23 mouse cellular contexts compared by ENCODE assay signal in genomic region chr19:43998802-43999527, GRCm38 (mm10). TPM values are rescaled to one million over a fixed set of nuclear protein-coding genes. Genes with fewer than 3 reads are reported as not detected.
DNase-seq lines count a peak whose midpoint lies in the region; ATAC-seq and TF ChIP-seq lines count a peak whose summit lies in the region.
"Had no signal": no experiment of that assay in that cellular context is flagged by ENCODE, and none has a peak within 500 bp of the region (broad histone marks: within the 10 kb centered on the region; RNA-seq: fewer than 3 reads in every experiment).

No protein-coding gene starts in this region.

- DNase-seq in heart, adult 8-10 months (ENCODE audit: low spot score): no peak
- no peak for DNase-seq in natural killer cell, adult 2 months (ENCODE audit: low spot score in 2 of 2)
- DNase-seq in midbrain, embryonic 10.5 days (ENCODE audit: low spot score): no peak
- DNase-seq: adrenal gland, postnatal 36 days; cerebellum, adult 8-10 months; cerebellum, postnatal 25 days; gastrocnemius, postnatal 10 days; heart, adult 18-20 months had no signal

- H3K36me3 ChIP-seq in intestine, postnatal 0 days (ENCODE audit: control insufficient read depth, insufficient read depth): no peaks in the 10 kb centered on the region
- H3K36me3 ChIP-seq in liver, embryonic 12.5 days: no peaks in the 10 kb centered on the region
- H3K36me3 ChIP-seq in liver, embryonic 16.5 days (ENCODE audit: control insufficient read depth, insufficient read depth): no peaks in the 10 kb centered on the region
- H3K36me3 ChIP-seq in midbrain, embryonic 10.5 days: no peaks in the 10 kb centered on the region
- H3K36me3 ChIP-seq: embryonic facial prominence, embryonic 12.5 days; forebrain, embryonic 12.5 days; heart, embryonic 15.5 days; hindbrain, embryonic 10.5 days had no signal

- no peak overlapping the region for H3K9ac ChIP-seq in intestine, postnatal 0 days (ENCODE audit: low read depth, low read length)
- H3K9ac ChIP-seq in liver, embryonic 12.5 days: no peak overlapping the region
- no peak overlapping the region for H3K9ac ChIP-seq in liver, embryonic 16.5 days (ENCODE audit: low read depth, low read length)
- H3K9ac ChIP-seq: embryonic facial prominence, embryonic 12.5 days; forebrain, embryonic 12.5 days; heart, embryonic 15.5 days; hindbrain, embryonic 14.5 days had no signal

- TF ChIP-seq CTCF in intestine, postnatal 0 days (IDR thresholded peaks at IDR 0.05; ENCODE audit: low read depth): no peak

- 0 out of 2 replicates have a peak, but pooled peaks cover 4% of the 10 kb centered on the region for H3K4me1 ChIP-seq in intestine, postnatal 0 days (replicated peaks; ENCODE audit: control insufficient read depth, insufficient read depth, low read length)
- H3K4me1 ChIP-seq in liver, embryonic 12.5 days: 0 out of 2 replicates have a peak, but pooled peaks cover 6% of the 10 kb centered on the region
- H3K4me1 ChIP-seq in liver, embryonic 16.5 days (ENCODE audit: control insufficient read depth, low read depth, low read length): no peaks in the 10 kb centered on the region
- H3K4me1 ChIP-seq in midbrain, embryonic 10.5 days: no peaks in the 10 kb centered on the region
- H3K4me1 ChIP-seq: embryonic facial prominence, embryonic 12.5 days; forebrain, embryonic 12.5 days; hindbrain, embryonic 10.5 days had no signal

- H3K4me3 ChIP-seq in intestine, postnatal 0 days (ENCODE audit: low read depth, low read length): no peak overlapping the region
- no peak overlapping the region for H3K4me3 ChIP-seq in liver, embryonic 12.5 days
- no peak overlapping the region for H3K4me3 ChIP-seq in liver, embryonic 16.5 days (ENCODE audit: low read depth, low read length)
- H3K4me3 ChIP-seq in midbrain, embryonic 10.5 days: no peak overlapping the region
- H3K4me3 ChIP-seq: embryonic facial prominence, embryonic 12.5 days; forebrain, embryonic 12.5 days; heart, embryonic 15.5 days; hindbrain, embryonic 10.5 days had no signal

- WGBS in intestine, postnatal 0 days: 53% methylated on average over 11 of the region's 11 CpGs
- WGBS in liver, embryonic 12.5 days (ENCODE audit: insufficient replicate concordance): 61% methylated on average over 11 of the region's 11 CpGs
- WGBS in liver, embryonic 16.5 days (ENCODE audit: insufficient replicate concordance): 53% methylated on average over 11 of the region's 11 CpGs
- WGBS in midbrain, embryonic 10.5 days: 90% methylated on average over 11 of the region's 11 CpGs

- no peaks in the 10 kb centered on the region for H3K9me3 ChIP-seq in intestine, postnatal 0 days (ENCODE audit: control insufficient read depth)
- no peaks in the 10 kb centered on the region for H3K9me3 ChIP-seq in liver, embryonic 12.5 days (replicated peaks)
- no peaks in the 10 kb centered on the region for H3K9me3 ChIP-seq in liver, embryonic 16.5 days (replicated peaks; ENCODE audit: control insufficient read depth, low read length)
- H3K9me3 ChIP-seq in midbrain, embryonic 10.5 days (replicated peaks): no peaks in the 10 kb centered on the region
- H3K9me3 ChIP-seq: embryonic facial prominence, embryonic 12.5 days; forebrain, embryonic 12.5 days; heart, embryonic 15.5 days; hindbrain, embryonic 10.5 days had no signal

- H3K27ac ChIP-seq in intestine, postnatal 0 days (ENCODE audit: low read depth, low read length): peak overlapping the region; percentile 21; the same call in 1 of the 2 replicates
- peak overlapping the region; percentile 58 for H3K27ac ChIP-seq in liver, embryonic 12.5 days
- H3K27ac ChIP-seq in liver, embryonic 16.5 days (ENCODE audit: low read length): peak overlapping the region; percentile 82
- no peak overlapping the region for H3K27ac ChIP-seq in midbrain, embryonic 10.5 days (replicated peaks)
- H3K27ac ChIP-seq: embryonic facial prominence, embryonic 12.5 days; forebrain, embryonic 12.5 days; heart, embryonic 15.5 days; hindbrain, embryonic 10.5 days; hindbrain, embryonic 14.5 days had no signal

- ATAC-seq in intestine, postnatal 0 days: 0 out of 2 replicates have a peak, but pooled peaks have one; percentile 54
- ATAC-seq in liver, embryonic 12.5 days: peak; percentile 47; the same call in 1 of the 2 replicates
- ATAC-seq in liver, embryonic 16.5 days (ENCODE audit: low read depth): peak; percentile 94
- ATAC-seq: activated CD4-positive, CD25-positive, alpha-beta regulatory T cell, adult 4 months; forebrain, embryonic 16.5 days; Patski had no signal

- no peaks in the 10 kb centered on the region for H3K27me3 ChIP-seq in intestine, postnatal 0 days (replicated peaks; ENCODE audit: control insufficient read depth, insufficient read depth, low read length)
- H3K27me3 ChIP-seq in liver, embryonic 12.5 days (replicated peaks): 0 out of 2 replicates have a peak, but pooled peaks cover 5% of the 10 kb centered on the region
- H3K27me3 ChIP-seq in liver, embryonic 16.5 days (ENCODE audit: control insufficient read depth, insufficient read depth, low read depth, low read length): no peaks in the 10 kb centered on the region
- H3K27me3 ChIP-seq in midbrain, embryonic 10.5 days (ENCODE audit: low read depth, poor library complexity, severe bottlenecking): no peaks in the 10 kb centered on the region
- H3K27me3 ChIP-seq: CH12.LX; embryonic facial prominence, embryonic 12.5 days; forebrain, embryonic 12.5 days; heart, embryonic 15.5 days had no signal

- H3K4me2 ChIP-seq in intestine, postnatal 0 days (replicated peaks; ENCODE audit: low read depth): 0 out of 2 replicates have a peak overlapping the region, but pooled peaks have one; percentile 1
- H3K4me2 ChIP-seq in liver, embryonic 12.5 days: no peak overlapping the region
- no peak overlapping the region for H3K4me2 ChIP-seq in liver, embryonic 16.5 days (ENCODE audit: low read depth, low read length)
- H3K4me2 ChIP-seq: embryonic facial prominence, embryonic 12.5 days; forebrain, embryonic 12.5 days; heart, embryonic 11.5 days; heart, embryonic 15.5 days; hindbrain, embryonic 14.5 days had no signal

RNA-seq across cellular contexts. Expression of gene Cpn1, which starts 12.6 kb away (rescaled TPM):
- polyA plus RNA-seq in intestine, postnatal 0 days (2015; fragmentation: Nextera tagmentation; extraction: Ambion mirVana): 14.3 and 18.7 TPM in 2 replicates
- 42.8 and 45.8 TPM in 2 replicates for polyA plus RNA-seq in liver, embryonic 12.5 days (2016; fragmentation: Nextera tagmentation; extraction: Ambion mirVana)
- polyA plus RNA-seq in liver, embryonic 16.5 days (2015; fragmentation: Nextera tagmentation; extraction: Ambion mirVana): 97.2 and 112 TPM in 2 replicates
- total RNA-seq in heart, adult 8-10 months (2022): under 1 TPM in 3 of 4 experiments, not detected in 1; 0.19 to 0.22 (median 0.19) TPM
- 0.22 and 0.42 TPM in 2 replicates for polyA plus RNA-seq in midbrain, embryonic 10.5 days (2016; fragmentation: Nextera tagmentation; extraction: Ambion mirVana)
- total RNA-seq: adrenal gland, adult 18-20 months; gastrocnemius, postnatal 10 days; heart, adult 18-20 months had no signal
- polyA plus RNA-seq: embryonic facial prominence, embryonic 12.5 days had no signal

RNA-seq across cellular contexts. Expression of gene Cyp2c23, which starts 30.0 kb away (rescaled TPM):
- polyA plus RNA-seq in intestine, postnatal 0 days (2015; fragmentation: Nextera tagmentation; extraction: Ambion mirVana): 2.7 and 4.0 TPM in 2 replicates
- polyA plus RNA-seq in liver, embryonic 12.5 days (2016; fragmentation: Nextera tagmentation; extraction: Ambion mirVana): 5.4 and 6.2 TPM in 2 replicates
- polyA plus RNA-seq in liver, embryonic 16.5 days (2015; fragmentation: Nextera tagmentation; extraction: Ambion mirVana): 40.0 and 44.5 TPM in 2 replicates
- total RNA-seq in heart, adult 8-10 months (2022): not detected
- polyA plus RNA-seq in midbrain, embryonic 10.5 days (2016; fragmentation: Nextera tagmentation; extraction: Ambion mirVana): not detected in 2 replicates
- total RNA-seq: gastrocnemius, postnatal 10 days; heart, postnatal 25 days had no signal
- polyA plus RNA-seq: activated CD4-positive, CD25-positive, alpha-beta regulatory T cell, adult 4 months; embryonic facial prominence, embryonic 12.5 days; forebrain, embryonic 12.5 days; forebrain, embryonic 16.5 days; heart, embryonic 15.5 days; hindbrain, embryonic 10.5 days; hindbrain, embryonic 14.5 days had no signal

RNA-seq across cellular contexts. Expression of gene Dnmbp, which starts 59.0 kb away (rescaled TPM):
- 21.4 TPM in 2 replicates for polyA plus RNA-seq in intestine, postnatal 0 days (2015; fragmentation: Nextera tagmentation; extraction: Ambion mirVana)
- polyA plus RNA-seq in liver, embryonic 12.5 days (2016; fragmentation: Nextera tagmentation; extraction: Ambion mirVana): 3.9 and 4.2 TPM in 2 replicates
- polyA plus RNA-seq in liver, embryonic 16.5 days (2015; fragmentation: Nextera tagmentation; extraction: Ambion mirVana): 2.8 and 3.2 TPM in 2 replicates
- 10 to 100 TPM in 1 of 4 experiments, 1 to 10 TPM in 3; 8.9 to 10.3 (median 9.2) TPM for total RNA-seq in heart, adult 8-10 months (2022)
- 16.5 and 17.0 TPM in 2 replicates for polyA plus RNA-seq in midbrain, embryonic 10.5 days (2016; fragmentation: Nextera tagmentation; extraction: Ambion mirVana)

Comparison
In these comparisons a context has a peak if more than half of its experiments do, and no peak if none do; other contexts are left out.
1. RNA of gene Cpn1, which starts 12.6 kb away (polyA plus RNA-seq): 97.2 to 112 TPM in liver, embryonic 16.5 days, 42.8 to 45.8 TPM in liver, embryonic 12.5 days and 14.3 to 18.7 TPM in intestine, postnatal 0 days; 0.22 to 0.42 TPM in midbrain, embryonic 10.5 days; every median in the first group is over 10 times any median in the second.
2. Peak in every context shown above with its lines, with median percentiles within 50 percentile points of each other: ATAC-seq.